Mouse (Mus musculus): ENCODE data around the gene Samd4b.

Gene Samd4b

GRCm38 (mm10) chr7:28444344-28444974 is 153.5 kb downstream of the Samd4b start:
- DNase-seq (ENCODE audit: low spot score): no peak

- DNase-seq (ENCODE audit: low spot score): no peak
Observed at GRCm38 (mm10) chr7:28442688-28443087, 155.3 kb downstream of the Samd4b start.

GRCm38 (mm10) chr7:28441776-28442485 is 156.0 kb downstream of the Samd4b start:
- DNase-seq (ENCODE audit: low spot score): no peak

- no peak for DNase-seq (ENCODE audit: low spot score)
Observed at GRCm38 (mm10) chr7:28440739-28441138, 157.2 kb downstream of the Samd4b start.

- no peak for DNase-seq (ENCODE audit: low spot score)
Observed at GRCm38 (mm10) chr7:28438771-28439170, 159.2 kb downstream of the Samd4b start.

- no peak for DNase-seq (ENCODE audit: low spot score)
Observed at GRCm38 (mm10) chr7:28437964-28438363, 160.0 kb downstream of the Samd4b start.

GRCm38 (mm10) chr7:28436932-28437570 is 160.9 kb downstream of the Samd4b start, which contains the start of gene Gmfg:
TSS of gene Gmfg (plus strand) at chr7:28437447.
- DNase-seq (ENCODE audit: low spot score): no peak

- DNase-seq (ENCODE audit: low spot score): peak; percentile 100
Observed at GRCm38 (mm10) chr7:28436271-28436904, 161.6 kb downstream of the Samd4b start.

GRCm38 (mm10) chr7:28435660-28436259 is 162.2 kb downstream of the Samd4b start:
- no peak for DNase-seq (ENCODE audit: low spot score)

GRCm38 (mm10) chr7:28432252-28432651 is 165.7 kb downstream of the Samd4b start:
- DNase-seq (ENCODE audit: low spot score): no peak

GRCm38 (mm10) chr7:28430512-28430911 is 167.4 kb downstream of the Samd4b start:
- DNase-seq (ENCODE audit: low spot score): no peak

- DNase-seq (ENCODE audit: low spot score): no peak
Observed at GRCm38 (mm10) chr7:28427738-28428137, 170.2 kb downstream of the Samd4b start.

GRCm38 (mm10) chr7:28423018-28423417 is 174.9 kb downstream of the Samd4b start:
- no peak for DNase-seq (ENCODE audit: low spot score)

- DNase-seq (ENCODE audit: low spot score): no peak
Observed at GRCm38 (mm10) chr7:28419416-28419815, 178.5 kb downstream of the Samd4b start.

- DNase-seq (ENCODE audit: low spot score): no peak
Observed at GRCm38 (mm10) chr7:28418096-28418670, 179.8 kb downstream of the Samd4b start.

GRCm38 (mm10) chr7:28417368-28417767 is 180.6 kb downstream of the Samd4b start:
- no peak for DNase-seq (ENCODE audit: low spot score)

- no peak for DNase-seq (ENCODE audit: low spot score)
Observed at GRCm38 (mm10) chr7:28412826-28413225, 185.1 kb downstream of the Samd4b start.

GRCm38 (mm10) chr7:28410841-28411475 is 187.0 kb downstream of the Samd4b start:
- DNase-seq (ENCODE audit: low spot score): no peak

- no peak for DNase-seq (ENCODE audit: low spot score)
Observed at GRCm38 (mm10) chr7:28401942-28402341, 196.0 kb downstream of the Samd4b start.

- DNase-seq (ENCODE audit: low spot score): no peak
Observed at GRCm38 (mm10) chr7:28401030-28401429, 196.9 kb downstream of the Samd4b start.

- DNase-seq (ENCODE audit: low spot score): no peak
Observed at GRCm38 (mm10) chr7:28398696-28399340, 199.1 kb downstream of the Samd4b start.

All from urinary bladder, postnatal 10 days (tissue).